Mouse (Mus musculus) liver, adult 2 months (tissue): Measurements from ENCODE around the gene Utp20.

Experiments
- CTCF ChIP-seq: fragments of 200-500 bp; IDR thresholded peaks from 2 replicates; pipeline ENCODE4 v1.5.1; 2011; ENCODE audit warnings: low read depth, low read length, control low read depth
- POLR2A ChIP-seq: fragments of 200-500 bp; IDR thresholded peaks from 2 replicates; pipeline ENCODE4 v1.6.1; 2011; ENCODE audit warnings: low read length, control low read depth; ENCODE audit not compliant: insufficient read depth; ENCODE audit errors: extremely low read depth

DNA sequence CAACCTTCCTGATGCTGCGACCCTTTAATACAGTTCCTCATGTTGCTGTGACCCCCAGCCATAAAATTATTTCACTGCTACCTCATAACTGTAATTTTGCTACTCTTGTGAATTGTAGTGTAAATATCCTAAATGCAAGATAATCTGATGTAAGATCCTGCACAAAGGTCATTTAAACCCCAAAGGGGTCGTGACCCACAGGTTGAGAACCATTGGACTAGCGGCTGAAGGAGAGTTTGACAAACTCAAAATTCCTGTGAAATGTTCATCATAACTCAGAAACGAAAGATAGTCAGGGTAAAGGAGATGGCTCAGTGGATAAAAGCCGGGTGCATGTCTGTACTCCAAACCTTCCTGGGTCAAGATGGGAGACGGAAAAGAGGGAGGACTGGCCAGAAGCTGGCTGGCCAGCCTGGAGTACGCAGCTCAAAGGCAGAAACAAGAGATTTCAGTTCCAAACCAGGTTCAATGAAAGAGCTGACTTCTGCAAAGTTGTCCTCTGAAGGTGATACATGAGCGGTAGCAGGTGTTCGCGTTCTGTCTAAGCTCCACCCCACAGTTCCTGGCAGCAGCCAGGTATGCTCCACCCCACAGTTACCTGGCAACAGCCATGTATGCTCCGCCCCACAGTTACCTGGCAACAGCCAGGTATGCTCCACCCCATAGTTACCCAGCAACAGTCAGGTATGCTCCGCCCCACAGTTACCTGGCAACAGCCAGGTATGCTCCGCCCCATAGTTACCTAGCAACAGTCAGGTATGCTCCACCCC lies 109.4 kb downstream of the Utp20 start:
- no peak for TF ChIP-seq CTCF
- no peak for TF ChIP-seq POLR2A
